Mouse (Mus musculus): Measurements from ENCODE around the gene Sox5. TPM values are rescaled to one million over a fixed set of nuclear protein-coding genes. Genes with fewer than 3 reads are reported as not detected.

Sox5 gene
- total and polyA plus RNA-seq, 3 experiments = 0.08 to 0.47 (median 0.46) TPM

DNA sequence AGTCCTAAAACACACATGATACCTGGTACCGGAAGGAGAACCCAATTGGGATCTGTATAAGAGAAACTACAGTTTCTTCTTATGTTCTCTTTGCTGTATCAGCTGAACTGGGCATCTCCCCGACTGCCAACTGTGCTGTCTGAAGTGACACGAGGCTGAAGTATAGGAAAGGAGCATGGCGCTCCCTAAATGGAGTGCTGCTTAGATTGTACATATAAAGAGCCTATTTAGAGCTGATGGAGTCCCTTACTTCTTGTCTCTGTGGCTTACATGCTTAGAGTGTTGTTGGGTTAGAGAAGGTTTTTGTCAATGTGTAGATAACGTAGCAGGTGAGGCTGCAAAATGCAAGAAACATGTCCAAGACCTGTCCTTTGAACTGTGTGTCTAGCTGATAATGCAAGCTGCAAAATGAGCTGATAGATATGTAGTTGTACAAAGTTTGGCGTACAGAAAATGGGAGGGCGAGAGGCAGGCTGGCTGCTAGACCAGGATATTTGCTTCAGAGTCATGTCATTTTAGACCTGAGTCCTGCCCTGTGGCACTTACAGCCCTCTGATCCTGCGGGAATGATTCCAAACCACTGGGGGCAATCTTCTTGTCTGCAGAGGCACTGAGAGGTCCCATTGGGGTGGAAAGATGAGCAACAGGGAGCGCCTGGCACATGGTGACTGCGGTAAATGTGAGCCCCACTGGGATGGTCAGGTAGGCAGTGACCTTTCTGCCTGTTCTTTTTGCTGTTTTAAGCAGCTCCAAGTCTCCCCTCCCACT lies 937.7 kb downstream of the Sox5 start:
- TF ChIP-seq MYC (IDR thresholded peaks at IDR 0.05; ENCODE audit: low read depth, low read length) (no peak), POLR2AphosphoS2 (IDR thresholded peaks at IDR 0.05; ENCODE audit: low read depth, low read length) (no peak), POLR2A (IDR thresholded peaks at IDR 0.05; ENCODE audit: low read depth, low read length) (no peak), MXI1 (IDR thresholded peaks at IDR 0.05; ENCODE audit: low read depth, low read length) (no peak), SMC3 (IDR thresholded peaks at IDR 0.05; ENCODE audit: low read depth, low read length) (no peak), E2F4 (IDR thresholded peaks at IDR 0.05; ENCODE audit: insufficient replicate concordance, low read depth, low read length) (no peak), PAX5 (IDR thresholded peaks at IDR 0.05; ENCODE audit: low read length) (no peak), ETS1 (conservative IDR thresholded peaks at IDR 0.05; ENCODE audit: low read depth, low read length) (no peak), NRF1 (IDR thresholded peaks at IDR 0.05; ENCODE audit: low read depth, low read length) (no peak), RCOR1 (conservative IDR thresholded peaks at IDR 0.05; ENCODE audit: low read depth, low read length) (no peak), HCFC1 (IDR thresholded peaks at IDR 0.05; ENCODE audit: low read depth, low read length) (no peak), JUN (IDR thresholded peaks at IDR 0.05; ENCODE audit: insufficient read depth, low read depth, low read length) (no peak), BHLHE40 (IDR thresholded peaks at IDR 0.05; ENCODE audit: low read depth, low read length) (no peak), MAFK (IDR thresholded peaks at IDR 0.05; ENCODE audit: insufficient replicate concordance, low read length) (no peak), ZNF384 (IDR thresholded peaks at IDR 0.05; ENCODE audit: low read depth, low read length) (no peak)
- no peaks in the 10 kb centered on the region for H3K4me1 ChIP-seq (ENCODE audit: control insufficient read depth in 1 of 2, insufficient read depth in 2 of 2)
- in situ Hi-C loops (cut with MboI; ENCODE audit: low pct_ligation_motif_present, low pct_unique_long_range_greater_than_20kb, low sequenced_read_pairs) = no loop called here
- no peak overlapping the region for H3K9ac ChIP-seq (ENCODE audit: insufficient read depth, low read depth)
- no peaks in the 10 kb centered on the region for H3K79me2 ChIP-seq (replicated peaks; ENCODE audit: control insufficient read depth, extremely low read depth, insufficient read depth, poor library complexity, severe bottlenecking)
- H3K27ac ChIP-seq (ENCODE audit: insufficient read depth, low read depth) = no peak overlapping the region
- DNase-seq (ENCODE audit: extremely low read depth) = no peak
- H3K27me3 ChIP-seq (replicated peaks) = no peaks in the 10 kb centered on the region
- no peak overlapping the region for H3K4me3 ChIP-seq (replicated peaks in 1 of 3; ENCODE audit: low read depth in 2 of 3, low read length in 2 of 3, poor library complexity in 1 of 3)
- dilution Hi-C loops (cut with MboI; ENCODE audit: extremely low pct_ligation_motif_present, extremely low pct_unique_long_range_greater_than_20kb, low sequenced_read_pairs) = no loop called here
- H3K4me2 ChIP-seq (ENCODE audit: insufficient read depth, low read depth, poor library complexity, severe bottlenecking) = no peak overlapping the region
- no peaks in the 10 kb centered on the region for H3K9me3 ChIP-seq (replicated peaks; ENCODE audit: low read length)
- no peaks in the 10 kb centered on the region for H3K36me3 ChIP-seq (replicated peaks in 1 of 2; ENCODE audit: control insufficient read depth in 1 of 2, insufficient read depth in 1 of 2, low read length in 1 of 2)

DNA sequence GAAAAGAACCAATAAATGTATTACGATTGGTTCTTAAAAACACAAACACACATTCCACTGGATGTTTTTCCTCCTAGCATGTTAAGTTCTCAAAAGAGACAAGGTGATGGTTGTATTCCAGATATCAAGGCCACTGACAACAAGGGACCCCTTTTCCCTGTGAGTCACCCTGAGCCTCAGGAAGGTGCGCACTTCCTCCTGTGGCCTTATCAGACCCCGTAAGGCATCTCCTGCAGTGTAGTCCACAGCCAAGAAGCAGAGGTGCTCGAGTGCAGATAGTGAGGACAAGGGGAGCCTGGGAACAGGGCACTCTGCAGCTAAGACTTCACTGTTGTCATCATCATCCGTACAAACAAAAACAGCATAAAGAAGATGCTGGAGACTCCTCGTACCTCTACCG lies 939.8 kb downstream of the Sox5 start:
- Histone ChIP-seq H3K9ac (ENCODE audit: insufficient read depth, low read depth) (no peak overlapping the region), H3K9me3 (replicated peaks; ENCODE audit: low read length) (no peaks in the 10 kb centered on the region), H3K4me3 (replicated peaks in 1 of 3; ENCODE audit: low read depth in 2 of 3, low read length in 2 of 3, poor library complexity in 1 of 3) (no peak overlapping the region), H3K27me3 (replicated peaks) (no peaks in the 10 kb centered on the region), H3K4me1 (ENCODE audit: control insufficient read depth in 1 of 2, insufficient read depth in 2 of 2) (no peaks in the 10 kb centered on the region), H3K4me2 (ENCODE audit: insufficient read depth, low read depth, poor library complexity, severe bottlenecking) (no peak overlapping the region), H3K79me2 (replicated peaks; ENCODE audit: control insufficient read depth, extremely low read depth, insufficient read depth, poor library complexity, severe bottlenecking) (no peaks in the 10 kb centered on the region), H3K27ac (ENCODE audit: insufficient read depth, low read depth) (no peak overlapping the region), H3K36me3 (replicated peaks in 1 of 2; ENCODE audit: control insufficient read depth in 1 of 2, insufficient read depth in 1 of 2, low read length in 1 of 2) (no peaks in the 10 kb centered on the region)
- DNase-seq (ENCODE audit: extremely low read depth) = no peak
- TF ChIP-seq E2F4 (IDR thresholded peaks at IDR 0.05; ENCODE audit: insufficient replicate concordance, low read depth, low read length) (no peak), USF2 (conservative IDR thresholded peaks at IDR 0.05; ENCODE audit: low read depth, low read length) (no peak), CHD1 (IDR thresholded peaks at IDR 0.05; ENCODE audit: low read depth, low read length) (no peak), ZKSCAN1 (IDR thresholded peaks at IDR 0.05; ENCODE audit: borderline replicate concordance, low read depth, low read length) (no peak), HCFC1 (IDR thresholded peaks at IDR 0.05; ENCODE audit: low read depth, low read length) (no peak), ETS1 (conservative IDR thresholded peaks at IDR 0.05; ENCODE audit: low read depth, low read length) (no peak), JUN (IDR thresholded peaks at IDR 0.05; ENCODE audit: insufficient read depth, low read depth, low read length) (no peak), SMC3 (IDR thresholded peaks at IDR 0.05; ENCODE audit: low read depth, low read length) (no peak), MAX (IDR thresholded peaks at IDR 0.05; ENCODE audit: low read length) (no peak), CHD2 (IDR thresholded peaks at IDR 0.05; ENCODE audit: low read length) (no peak), NELFE (IDR thresholded peaks at IDR 0.05; ENCODE audit: low read depth, low read length) (no peak), BHLHE40 (IDR thresholded peaks at IDR 0.05; ENCODE audit: low read depth, low read length) (no peak), ZMIZ1 (IDR thresholded peaks at IDR 0.05; ENCODE audit: low read depth, low read length) (no peak), SIN3A (IDR thresholded peaks at IDR 0.05; ENCODE audit: low read length) (no peak), NRF1 (IDR thresholded peaks at IDR 0.05; ENCODE audit: low read depth, low read length) (no peak), ZNF384 (IDR thresholded peaks at IDR 0.05; ENCODE audit: low read depth, low read length) (no peak)
- in situ Hi-C loops (cut with MboI; ENCODE audit: low pct_ligation_motif_present, low pct_unique_long_range_greater_than_20kb, low sequenced_read_pairs) = no loop called here
- dilution Hi-C loops (cut with MboI; ENCODE audit: extremely low pct_ligation_motif_present, extremely low pct_unique_long_range_greater_than_20kb, low sequenced_read_pairs) = no loop called here

Data from CH12.LX (cell line).